Mouse (Mus musculus) forebrain, embryonic 12.5 days (tissue): ENCODE measurements at regions not wholly inside any gene's neighbourhood (a gene's known extent, or its start where the extent isn't known, plus 50 kb on each side); places are given as distances from the start of the nearest gene placed in this dataset.

Experiments
- ATAC-seq: fragments of 200-750 bp; cut with Nextera tagmentation; 2 replicates; pipeline ENCODE4 v1.8.0; 2017; ENCODE audit warnings: moderate TSS enrichment; ENCODE audit not compliant: low FRiP score
- H3K27ac ChIP-seq: fragments of 300-500 bp; sonication (generic); 2 replicates; pipeline ENCODE4 v1.5.1; 2016; ENCODE audit warnings: mild to moderate bottlenecking
- H3K27me3 ChIP-seq: fragments of 300-500 bp; sonication (generic); 2 replicates; pipeline ENCODE4 v1.6.1; 2016; ENCODE audit warnings: mild to moderate bottlenecking
- H3K36me3 ChIP-seq: fragments of 300-500 bp; sonication (generic); replicated peaks from 2 replicates; pipeline ENCODE4 v1.6.1; 2016; ENCODE audit warnings: mild to moderate bottlenecking
- H3K4me1 ChIP-seq: fragments of 300-500 bp; sonication (generic); 2 replicates; pipeline ENCODE4 v1.6.1; 2016
- H3K4me2 ChIP-seq: fragments of 300-500 bp; sonication (generic); 2 replicates; pipeline ENCODE4 v1.6.1; 2016; ENCODE audit warnings: mild to moderate bottlenecking, moderate library complexity
- H3K4me3 ChIP-seq: fragments of 300-500 bp; sonication (generic); replicated peaks from 2 replicates; pipeline ENCODE4 v1.5.1; 2016; ENCODE audit warnings: mild to moderate bottlenecking
- H3K9ac ChIP-seq: fragments of 300-500 bp; sonication (generic); 2 replicates; pipeline ENCODE4 v1.6.1; 2016; ENCODE audit warnings: mild to moderate bottlenecking
- H3K9me3 ChIP-seq: fragments of 300-500 bp; sonication (generic); 2 replicates; pipeline ENCODE4 v1.6.1; 2016
- WGBS: fragments of 180-500 bp; shearing (Covaris S2); methylation state at CpG from one replicate; pipeline ENCODE4 v1.1.7; 2016; 5-methylcytosine and 5-hydroxymethylcytosine counted together

GRCm38 (mm10) chrX:12344805-12345555, 184.8 kb upstream of the Bcor start:
- H3K4me2 ChIP-seq, result no peak overlapping the region
- no peaks in the 10 kb centered on the region for H3K4me1 ChIP-seq
- 82% methylated on average over 12 of the region's 12 CpGs for WGBS
- no peaks in the 10 kb centered on the region for H3K36me3 ChIP-seq
- no peaks in the 10 kb centered on the region for H3K9me3 ChIP-seq
- H3K9ac ChIP-seq, result no peak overlapping the region
- no peak overlapping the region for H3K4me3 ChIP-seq
- ATAC-seq, result no peak
- H3K27me3 ChIP-seq, result no peaks in the 10 kb centered on the region
- no peak overlapping the region for H3K27ac ChIP-seq

- Histone ChIP-seq H3K27ac (no peak overlapping the region), H3K4me3 (no peak overlapping the region), H3K9ac (no peak overlapping the region), H3K4me1 (no peaks in the 10 kb centered on the region), H3K27me3 (no peaks in the 10 kb centered on the region; the same call in 1 of the 2 replicates), H3K36me3 (no peaks in the 10 kb centered on the region), H3K4me2 (no peak overlapping the region), H3K9me3 (no peaks in the 10 kb centered on the region)
- 82% methylated on average over 3 of the region's 3 CpGs for WGBS
- ATAC-seq, result no peak
These were observed 186.7 kb upstream of the Bcor start for GRCm38 (mm10) chrX:12346856-12347255.

- 48% methylated on average over 8 of the region's 8 CpGs for WGBS
- H3K36me3 ChIP-seq, result no peaks in the 10 kb centered on the region
- no peaks in the 10 kb centered on the region; the same call in 1 of the 2 replicates for H3K27me3 ChIP-seq
- no peak overlapping the region for H3K4me3 ChIP-seq
- H3K9ac ChIP-seq, result no peak overlapping the region
- no peaks in the 10 kb centered on the region for H3K4me1 ChIP-seq
- no peak overlapping the region for H3K4me2 ChIP-seq
- no peaks in the 10 kb centered on the region for H3K9me3 ChIP-seq
- ATAC-seq, result no peak
- no peak overlapping the region for H3K27ac ChIP-seq
These were observed 188.0 kb upstream of the Bcor start for GRCm38 (mm10) chrX:12348117-12348516.

- Histone ChIP-seq H3K4me1 (peaks cover 2% of the 10 kb centered on the region; the same call in 1 of the 2 replicates), H3K4me3 (no peak overlapping the region), H3K36me3 (no peaks in the 10 kb centered on the region), H3K9me3 (no peaks in the 10 kb centered on the region), H3K27ac (no peak overlapping the region), H3K27me3 (no peaks in the 10 kb centered on the region; the same call in 1 of the 2 replicates), H3K9ac (no peak overlapping the region), H3K4me2 (no peak overlapping the region)
- WGBS, result 98% methylated on average over 2 of the region's 2 CpGs
- ATAC-seq, result no peak
These were observed 194.7 kb upstream of the Bcor start for GRCm38 (mm10) chrX:12354875-12355274.

- Histone ChIP-seq H3K4me2 (no peak overlapping the region), H3K36me3 (no peaks in the 10 kb centered on the region), H3K4me3 (no peak overlapping the region), H3K4me1 (peaks cover 2% of the 10 kb centered on the region; the same call in 1 of the 2 replicates), H3K27ac (no peak overlapping the region), H3K9me3 (no peaks in the 10 kb centered on the region), H3K27me3 (no peaks in the 10 kb centered on the region; the same call in 1 of the 2 replicates), H3K9ac (no peak overlapping the region)
- 68% methylated on average over 1 of the region's 1 CpGs for WGBS
- no peak for ATAC-seq
These were observed 197.9 kb upstream of the Bcor start for GRCm38 (mm10) chrX:12358026-12358425.

- no peak overlapping the region for H3K9ac ChIP-seq
- H3K4me3 ChIP-seq, result no peak overlapping the region
- H3K4me1 ChIP-seq, result no peaks in the 10 kb centered on the region
- no peaks in the 10 kb centered on the region for H3K36me3 ChIP-seq
- H3K9me3 ChIP-seq, result no peaks in the 10 kb centered on the region
- H3K27ac ChIP-seq, result no peak overlapping the region
- no peak overlapping the region for H3K4me2 ChIP-seq
- 0 out of 2 replicates have a peak, but pooled peaks cover 4% of the 10 kb centered on the region for H3K27me3 ChIP-seq
- WGBS, result 85% methylated on average over 12 of the region's 12 CpGs
- ATAC-seq, result no peak
These were observed 205.6 kb upstream of the Bcor start for GRCm38 (mm10) chrX:12365582-12366323.

- Histone ChIP-seq H3K27ac (no peak overlapping the region), H3K36me3 (no peaks in the 10 kb centered on the region), H3K4me1 (no peaks in the 10 kb centered on the region), H3K4me2 (no peak overlapping the region), H3K4me3 (no peak overlapping the region), H3K9me3 (no peaks in the 10 kb centered on the region), H3K27me3 (0 out of 2 replicates have a peak, but pooled peaks cover 4% of the 10 kb centered on the region), H3K9ac (no peak overlapping the region)
- ATAC-seq, result no peak
- WGBS, result 79% methylated on average over 6 of the region's 6 CpGs
These were observed 206.6 kb upstream of the Bcor start for GRCm38 (mm10) chrX:12366801-12367200.

- Histone ChIP-seq H3K9me3 (no peaks in the 10 kb centered on the region), H3K36me3 (no peaks in the 10 kb centered on the region), H3K4me3 (no peak overlapping the region), H3K27me3 (peaks cover 3% of the 10 kb centered on the region; the same call in 1 of the 2 replicates), H3K4me1 (no peaks in the 10 kb centered on the region), H3K4me2 (no peak overlapping the region), H3K27ac (no peak overlapping the region), H3K9ac (no peak overlapping the region)
- ATAC-seq, result no peak
- WGBS, result 74% methylated on average over 6 of the region's 6 CpGs
These were observed 213.5 kb upstream of the Bcor start for GRCm38 (mm10) chrX:12373670-12374069.

- Histone ChIP-seq H3K36me3 (no peaks in the 10 kb centered on the region), H3K9me3 (no peaks in the 10 kb centered on the region), H3K4me3 (no peak overlapping the region), H3K27ac (no peak overlapping the region), H3K4me2 (no peak overlapping the region), H3K27me3 (peaks cover 3% of the 10 kb centered on the region; the same call in 1 of the 2 replicates), H3K9ac (no peak overlapping the region), H3K4me1 (no peaks in the 10 kb centered on the region)
- 76% methylated on average over 1 of the region's 1 CpGs for WGBS
- ATAC-seq, result no peak
These were observed 211.8 kb upstream of the Atp6ap2 start for GRCm38 (mm10) chrX:12375796-12376195.

- no peak for ATAC-seq
- Histone ChIP-seq H3K9ac (no peak overlapping the region), H3K27ac (no peak overlapping the region), H3K4me3 (no peak overlapping the region), H3K4me2 (no peak overlapping the region), H3K4me1 (no peaks in the 10 kb centered on the region), H3K27me3 (peaks cover 3% of the 10 kb centered on the region; the same call in 1 of the 2 replicates), H3K36me3 (no peaks in the 10 kb centered on the region), H3K9me3 (no peaks in the 10 kb centered on the region)
- WGBS, result 81% methylated on average over 6 of the region's 6 CpGs
These were observed 211.2 kb upstream of the Atp6ap2 start for GRCm38 (mm10) chrX:12376238-12376980.

- H3K36me3 ChIP-seq, result no peaks in the 10 kb centered on the region
- H3K4me1 ChIP-seq, result no peaks in the 10 kb centered on the region
- no peak overlapping the region for H3K4me2 ChIP-seq
- H3K9me3 ChIP-seq, result no peaks in the 10 kb centered on the region
- ATAC-seq, result no peak
- H3K27ac ChIP-seq, result no peak overlapping the region
- H3K27me3 ChIP-seq, result peaks cover 3% of the 10 kb centered on the region; the same call in 1 of the 2 replicates
- 79% methylated on average over 7 of the region's 7 CpGs for WGBS
- H3K4me3 ChIP-seq, result no peak overlapping the region
- H3K9ac ChIP-seq, result no peak overlapping the region
These were observed 210.2 kb upstream of the Atp6ap2 start for GRCm38 (mm10) chrX:12377441-12377840.
